Mouse (Mus musculus) macrophage (primary cell): ENCODE results near the gene Dock2. TPM values are rescaled to one million over a fixed set of nuclear protein-coding genes. Genes with fewer than 3 reads are reported as not detected.
"Not testable (repeated sequence)": the region's sequence is repeated elsewhere in the genome, so short reads cannot be mapped to it uniquely, and the experiment has no call there.

ENCODE experiments used
- H3K27ac ChIP-seq: fragments of 350-480 bp; formaldehyde crosslinking; 2 replicates; pipeline ENCODE4 v1.9.0; 2021
- H3K36me3 ChIP-seq: fragments of 350-480 bp; formaldehyde crosslinking; 2 replicates; pipeline ENCODE4 v1.9.0; 2021; ENCODE audit errors: inconsistent target
- H3K4me3 ChIP-seq: fragments of 350-480 bp; formaldehyde crosslinking; 2 replicates; pipeline ENCODE4 v1.9.0; 2021; ENCODE audit errors: inconsistent target
- H3K79me2 ChIP-seq: fragments of 350-480 bp; formaldehyde crosslinking; 2 replicates; pipeline ENCODE4 v1.9.0; 2021; ENCODE audit errors: inconsistent target
- WGBS: methylation state at CpG from one replicate; pipeline ENCODE4 v1.1.7; 2026; ENCODE audit warnings: inconsistent platforms; ENCODE audit not compliant: missing documents; 5-methylcytosine and 5-hydroxymethylcytosine counted together
- polyA plus RNA-seq: library from polyadenylated mRNA; stranded (reverse); fragments of 250-400 nt; gene quantifications from 3 replicates; pipeline ENCODE4 v1.2.4, GENCODE M21; 2018; ENCODE audit warnings: inconsistent platforms
- total RNA-seq, 78 experiments: library from RNA; depleted of rRNA; stranded (reverse); fragments of 250-400 nt; gene quantifications; 1 replicate in 9 of 78; 2 replicates in 24 of 78; 3 replicates in 43 of 78; 4 replicates in 2 of 78; pipeline ENCODE4 v1.2.4; 2018; ENCODE audit warnings: inconsistent platforms in 56 of 78

The Dock2 gene
- total RNA-seq (2018; cell fraction: chromatin; rRNA removed): 1,000 to 10,000 TPM in 25 of 26 experiments, 100 to 1,000 TPM in 1; 626 to 1,628 (median 1,236) TPM
- 100 to 1,000 TPM; 100 to 183 (median 142) TPM for total RNA-seq (2018; cell fraction: cytosol; rRNA removed)
- 100 to 1,000 TPM; 263 to 899 (median 464) TPM for total RNA-seq (2018; cell fraction: nucleus; rRNA removed)
- 98.2 to 157 TPM (median 126 TPM) in 3 replicates for polyA plus RNA-seq

DNA sequence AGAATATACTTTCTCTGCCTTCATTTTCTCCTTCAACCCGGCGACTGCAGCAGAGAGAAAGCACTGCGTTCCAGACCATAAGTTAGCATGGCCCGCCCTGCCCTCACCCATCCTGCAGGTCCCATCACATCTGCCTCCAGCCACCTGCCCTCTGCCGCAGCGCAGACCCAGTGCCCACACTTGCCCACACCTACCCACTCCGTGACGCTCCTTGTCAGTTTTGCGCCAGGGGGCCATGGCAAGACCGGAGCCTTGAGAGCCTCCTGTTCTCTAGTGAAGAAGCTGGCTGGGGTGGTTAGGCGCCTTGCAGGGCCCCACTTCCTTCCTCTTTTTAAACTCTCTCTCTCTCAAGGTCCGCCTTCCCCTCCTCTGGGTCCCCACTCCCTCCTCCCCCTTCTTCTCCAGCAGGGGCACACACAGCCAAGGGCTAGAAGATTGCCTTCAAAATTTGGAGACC, at the start of gene Dock2:
Gene Dock2 (minus strand): TSS at position 306 of the 457 bp plus-strand sequence.
- peak within 1 kb of the TSS; percentile 99 for H3K27ac ChIP-seq
- WGBS: under 1% methylated on average over 11 of the region's 12 CpGs
- no peaks in the 10 kb centered on the region for H3K36me3 ChIP-seq
- peaks cover 50% of the 10 kb centered on the region for H3K79me2 ChIP-seq
- H3K4me3 ChIP-seq: peak within 1 kb of the TSS; percentile 83

DNA sequence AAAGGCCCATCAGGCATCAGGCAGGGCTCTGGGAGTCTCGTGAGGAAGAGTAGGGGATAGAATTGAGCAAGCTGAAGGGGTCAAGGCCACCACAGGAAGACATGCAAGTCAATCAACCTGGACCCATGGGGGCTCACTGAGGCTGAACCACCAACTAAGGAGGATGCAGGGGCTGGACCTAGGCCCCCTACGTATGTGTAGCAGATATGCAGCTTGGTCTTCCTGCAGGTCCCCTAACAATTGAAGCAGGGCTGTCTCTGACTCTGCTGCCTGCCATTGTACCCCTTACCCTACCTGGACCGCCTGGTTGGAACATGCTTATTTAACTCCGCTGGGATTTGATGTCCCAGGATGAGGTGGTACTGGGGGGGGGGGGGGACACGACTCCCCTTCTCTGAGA, 49.0 kb upstream of the Dock2 start:
- Histone ChIP-seq H3K4me3 (peak overlapping the region; percentile 91), H3K36me3 (peaks cover 17% of the 10 kb centered on the region; the same call in 1 of the 2 replicates), H3K27ac (peak overlapping the region; percentile 91), H3K79me2 (peaks cover 65% of the 10 kb centered on the region)
- WGBS: 32% methylated on average over 5 of the region's 5 CpGs

DNA sequence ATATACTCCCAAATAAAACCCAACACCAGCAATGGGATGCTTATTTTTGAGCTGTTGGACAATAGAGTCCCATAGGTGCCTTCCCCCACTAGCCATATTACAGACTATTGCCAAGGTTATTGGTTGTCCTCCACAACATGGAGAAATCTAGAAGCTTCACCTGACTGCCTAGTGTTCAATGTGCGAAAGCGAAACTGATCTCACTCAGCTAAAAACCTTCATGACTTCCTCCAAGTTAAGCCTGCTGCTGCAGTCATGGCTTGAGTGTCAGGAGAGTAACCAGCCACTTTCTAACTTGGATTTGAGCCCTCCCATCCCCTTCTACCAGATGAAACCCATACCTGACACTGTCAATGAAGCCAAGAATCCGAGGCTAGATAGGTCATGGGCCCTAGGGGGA, 44.1 kb upstream of the Dock2 start:
- WGBS: 98% methylated on average over 3 of the region's 3 CpGs

DNA sequence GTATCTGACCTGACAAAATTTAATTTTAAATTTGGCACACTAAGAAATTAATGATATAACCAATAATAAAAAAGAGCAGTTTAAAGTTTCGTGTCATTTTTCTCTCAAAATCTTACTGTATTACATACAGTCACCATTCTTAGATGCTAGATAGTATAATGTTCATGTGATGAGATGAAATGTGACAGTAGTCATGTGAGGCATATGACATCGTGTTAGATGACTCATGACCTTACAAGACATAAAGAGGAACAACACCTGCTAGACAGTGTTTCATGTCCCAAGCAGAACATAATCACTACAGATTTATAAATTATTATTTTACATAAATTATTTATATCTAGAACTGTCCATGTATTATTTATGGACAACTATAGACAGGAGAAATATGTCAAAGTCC, 43.2 kb upstream of the Dock2 start:
- H3K4me3 ChIP-seq: no peak overlapping the region
- peaks cover 77% of the 10 kb centered on the region for H3K79me2 ChIP-seq
- WGBS: 41% methylated on average over 2 of the region's 2 CpGs
- peak overlapping the region; percentile 100 for H3K27ac ChIP-seq
- peaks cover 24% of the 10 kb centered on the region for H3K36me3 ChIP-seq

More for the DNA sequence above, 44.1 kb upstream of the Dock2 start:
- Histone ChIP-seq H3K36me3 (peaks cover 17% of the 10 kb centered on the region; the same call in 1 of the 2 replicates), H3K27ac (peak overlapping the region; percentile 100), H3K79me2 (peaks cover 86% of the 10 kb centered on the region), H3K4me3 (no peak overlapping the region)

DNA sequence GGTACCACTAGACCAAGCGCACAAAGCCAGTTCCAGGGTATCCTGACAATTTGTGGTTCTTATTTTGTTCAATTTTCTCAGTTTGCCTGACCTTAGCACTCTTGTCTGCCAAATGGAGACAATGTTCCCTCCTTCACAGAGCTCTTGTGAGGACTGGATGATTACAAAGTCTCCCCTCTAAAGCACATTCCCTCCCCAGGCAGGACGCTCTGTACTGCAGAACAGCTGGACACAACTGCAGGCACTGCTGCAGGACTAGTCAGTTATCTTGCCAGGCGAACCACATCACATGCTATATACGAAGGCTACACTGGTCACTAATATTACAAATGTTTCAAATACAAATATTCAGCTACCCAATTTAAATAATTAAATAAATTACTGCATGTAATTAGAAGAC, 41.1 kb upstream of the Dock2 start:
- Histone ChIP-seq H3K4me3 (no peak overlapping the region), H3K79me2 (peaks cover 57% of the 10 kb centered on the region), H3K36me3 (peaks cover 33% of the 10 kb centered on the region), H3K27ac (no peak overlapping the region; the same call in 1 of the 2 replicates)
- 96% methylated on average over 4 of the region's 4 CpGs for WGBS

DNA sequence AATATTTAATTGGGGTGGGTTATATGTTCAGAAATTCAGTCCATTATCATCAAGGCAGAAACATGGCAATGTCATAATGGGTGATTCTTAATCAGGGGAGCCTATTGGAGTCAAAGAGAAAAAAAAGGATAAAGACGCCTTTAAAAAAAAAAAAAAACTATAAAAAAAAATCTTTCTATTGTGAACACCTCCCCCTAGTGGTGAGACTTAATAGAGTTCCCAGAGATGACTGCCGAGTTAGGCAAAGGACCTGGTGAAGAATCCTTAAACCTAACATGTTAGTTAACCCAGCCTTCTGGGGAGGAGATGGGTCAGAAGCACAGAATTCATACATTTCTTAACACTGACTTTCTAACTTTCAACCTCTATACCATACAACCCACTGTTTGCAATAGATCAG, 31.1 kb upstream of the Dock2 start:
- peaks cover 76% of the 10 kb centered on the region for H3K36me3 ChIP-seq
- no peak overlapping the region for H3K4me3 ChIP-seq
- peaks cover 20% of the 10 kb centered on the region; the same call in 1 of the 2 replicates for H3K79me2 ChIP-seq
- no peak overlapping the region for H3K27ac ChIP-seq
- 10% methylated on average over 2 of the region's 2 CpGs for WGBS

DNA sequence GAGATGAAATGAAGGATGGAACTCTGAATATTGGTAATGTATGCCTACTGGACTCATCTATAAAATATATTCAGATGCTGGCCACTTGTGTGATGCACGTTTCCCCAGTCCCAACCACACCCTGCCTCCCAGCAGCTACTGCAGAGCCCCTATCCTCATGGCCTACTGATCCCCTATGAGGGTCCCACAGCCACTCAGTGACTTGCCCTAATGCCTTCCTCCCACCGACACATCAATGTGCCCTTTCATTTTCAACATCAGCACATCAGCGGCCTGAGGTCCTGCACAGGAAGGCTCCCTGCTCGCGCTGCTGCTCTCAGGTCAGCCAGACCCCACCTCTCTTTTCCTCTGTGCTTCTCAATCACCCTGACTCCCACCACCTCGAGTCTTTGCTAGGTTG, 30.6 kb upstream of the Dock2 start:
- 89% methylated on average over 6 of the region's 6 CpGs for WGBS
- Histone ChIP-seq H3K36me3 (peaks cover 77% of the 10 kb centered on the region), H3K4me3 (no peak overlapping the region), H3K79me2 (peaks cover 20% of the 10 kb centered on the region; the same call in 1 of the 2 replicates), H3K27ac (no peak overlapping the region)

DNA sequence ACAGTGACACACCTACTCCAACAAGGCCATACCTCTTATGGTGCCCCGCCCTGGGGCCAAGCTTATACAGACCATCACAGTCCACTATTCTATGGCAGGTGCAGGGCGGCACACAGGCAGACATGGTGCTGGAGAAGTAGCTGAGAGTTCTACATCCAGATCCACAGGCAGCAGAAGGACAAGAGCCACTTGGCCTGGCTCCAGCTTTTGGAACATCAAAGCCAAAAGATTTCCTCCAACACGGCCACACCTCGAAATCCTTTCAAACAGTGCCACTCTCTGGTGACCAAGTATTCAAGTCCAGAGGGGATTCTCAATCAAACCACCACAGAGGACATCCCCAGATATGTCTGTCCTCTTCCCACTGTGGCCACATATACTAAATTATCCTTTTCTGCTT, 21.3 kb upstream of the Dock2 start:
- 90% methylated on average over 4 of the region's 4 CpGs for WGBS
- not testable (repeated sequence) for H3K27ac ChIP-seq, H3K79me2 ChIP-seq, H3K4me3 ChIP-seq
- H3K36me3 ChIP-seq: peaks cover 14% of the 10 kb centered on the region

DNA sequence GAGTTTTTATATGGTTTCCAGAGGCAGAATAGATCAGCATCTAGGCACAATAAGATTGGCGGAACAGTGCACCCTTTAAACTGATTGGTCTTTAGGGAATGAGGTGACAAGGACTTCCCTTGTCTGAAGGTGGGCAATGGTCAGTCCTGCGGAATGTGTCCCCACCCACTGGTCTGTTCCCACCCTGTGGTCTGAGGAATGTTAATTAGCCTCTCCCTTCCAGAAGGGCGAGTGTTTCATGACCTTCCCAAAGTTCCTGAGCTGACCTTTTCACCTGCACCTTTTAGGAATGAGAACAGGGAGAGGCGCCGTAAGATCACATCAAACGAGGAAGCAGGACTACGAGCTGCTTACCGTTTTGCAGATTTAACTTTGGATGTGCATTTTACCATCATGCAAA, 14.4 kb upstream of the Dock2 start:
- not testable (repeated sequence) for H3K4me3 ChIP-seq, H3K79me2 ChIP-seq, H3K27ac ChIP-seq, H3K36me3 ChIP-seq
- 92% methylated on average over 8 of the region's 8 CpGs for WGBS

DNA sequence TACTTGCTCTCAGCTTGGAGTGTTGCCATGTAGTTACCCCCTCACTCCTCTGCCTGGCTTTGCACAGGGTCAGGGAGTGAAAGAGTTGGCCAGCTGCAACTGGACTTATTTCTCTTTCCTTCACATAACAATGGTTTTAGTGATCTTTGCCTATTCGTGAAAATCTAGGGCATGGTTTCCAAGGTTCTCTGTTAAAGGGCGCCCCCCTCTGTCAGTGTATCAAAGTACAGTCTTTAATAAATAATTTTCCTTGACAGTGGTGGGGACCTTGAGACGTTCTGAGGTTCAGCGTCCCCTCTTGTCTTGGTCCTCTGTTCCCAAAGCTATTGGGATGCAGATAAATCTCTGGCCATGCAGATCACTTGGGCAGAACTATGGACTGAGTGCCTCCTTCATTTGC, 12.4 kb upstream of the Dock2 start:
- no peaks in the 10 kb centered on the region for H3K36me3 ChIP-seq
- no peak overlapping the region for H3K27ac ChIP-seq
- WGBS: 4% methylated on average over 4 of the region's 4 CpGs
- H3K79me2 ChIP-seq: no peaks in the 10 kb centered on the region
- H3K4me3 ChIP-seq: no peak overlapping the region

DNA sequence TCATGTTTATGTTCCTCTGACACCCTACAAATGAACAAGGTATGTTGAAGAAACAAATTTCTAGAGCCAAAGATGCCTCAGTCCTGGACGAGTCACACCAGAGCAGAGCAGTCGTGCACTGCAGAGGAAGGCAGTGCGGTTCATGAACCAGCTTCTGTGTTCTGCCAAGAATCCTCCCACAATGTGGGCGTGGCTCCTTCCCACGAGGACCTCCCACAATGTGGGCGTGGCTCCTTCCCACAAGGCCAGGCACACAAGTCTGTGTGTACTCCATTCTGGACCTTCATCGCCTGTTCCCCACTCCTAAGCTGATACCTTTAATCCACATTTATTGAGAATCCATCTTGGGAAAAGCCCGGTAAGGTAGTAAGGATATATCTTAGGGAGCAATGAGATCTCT, 8.2 kb upstream of the Dock2 start:
- 71% methylated on average over 8 of the region's 8 CpGs for WGBS
- H3K27ac ChIP-seq: no peak overlapping the region

DNA sequence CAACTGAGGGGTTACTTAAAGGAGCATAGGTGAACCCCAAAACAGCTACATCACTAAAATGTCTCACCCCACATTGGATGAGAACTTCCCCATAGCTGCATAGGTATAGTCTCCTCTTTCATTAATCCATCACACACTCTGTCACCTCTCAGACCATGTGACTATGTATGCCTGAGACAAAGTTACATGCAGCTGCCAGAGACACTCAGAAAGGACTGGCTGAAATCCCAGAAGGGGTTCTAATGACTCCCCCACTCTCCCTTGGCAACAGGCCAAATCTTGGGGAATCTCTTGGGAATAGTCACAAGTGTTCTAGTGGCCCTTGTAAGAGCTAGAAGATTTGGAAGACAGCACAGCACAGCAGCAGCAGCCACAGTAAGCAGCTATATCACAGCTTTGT, 1.2 kb upstream of the Dock2 start:
- Histone ChIP-seq H3K27ac (no peak overlapping the region), H3K4me3 (no peak overlapping the region), H3K79me2 (peaks cover 37% of the 10 kb centered on the region), H3K36me3 (no peaks in the 10 kb centered on the region)

More for the DNA sequence above, 8.2 kb upstream of the Dock2 start:
- no peak overlapping the region for H3K4me3 ChIP-seq
- no peaks in the 10 kb centered on the region for H3K36me3 ChIP-seq
- no peaks in the 10 kb centered on the region for H3K79me2 ChIP-seq

DNA sequence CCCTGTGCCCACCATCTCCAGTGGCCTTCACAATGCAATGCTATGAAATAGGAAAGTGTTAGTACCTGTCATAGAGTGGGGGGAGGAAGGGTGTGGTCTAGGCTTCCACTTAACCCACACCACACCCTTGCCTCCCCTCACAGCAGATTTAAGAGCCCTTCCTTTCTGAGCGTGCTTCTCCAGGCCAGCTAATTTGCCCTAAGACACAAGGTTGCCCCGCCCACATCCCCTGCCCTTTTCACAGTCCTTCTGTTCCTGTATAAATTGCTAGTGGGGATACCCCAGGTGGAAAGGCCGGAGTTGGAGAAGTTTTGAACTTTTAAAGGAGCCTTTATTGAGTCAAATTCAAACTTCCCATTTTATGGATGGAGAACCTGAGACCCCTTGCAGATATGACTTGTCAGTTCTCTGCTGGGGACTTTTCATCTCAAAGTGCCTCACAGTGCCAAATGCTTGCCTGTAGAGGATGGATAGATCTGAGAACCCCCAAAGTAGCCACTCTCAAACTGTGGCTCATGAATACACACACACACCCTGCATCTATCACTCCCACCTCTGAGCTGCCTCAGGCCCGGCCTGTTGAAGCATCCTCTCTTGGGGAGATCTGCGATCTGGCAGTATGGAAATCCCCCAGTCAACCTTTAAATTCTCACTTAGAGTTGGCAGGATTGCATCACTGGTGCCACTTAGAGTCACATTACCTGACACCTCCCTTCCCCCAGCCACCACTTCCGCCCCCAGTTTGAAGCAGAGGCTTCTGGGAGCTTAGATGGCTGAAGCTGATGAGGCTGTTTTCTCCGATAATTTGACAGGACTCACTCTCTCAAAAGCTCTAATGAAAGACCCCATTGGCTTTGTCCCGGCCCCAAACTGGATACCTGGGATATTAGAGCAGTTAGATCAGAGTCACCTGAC, 919 bp downstream of the Dock2 start:
- peak overlapping the region; percentile 99 for H3K27ac ChIP-seq
- H3K4me3 ChIP-seq: peak overlapping the region; percentile 83
- 11% methylated on average over 6 of the region's 8 CpGs for WGBS
- no peaks in the 10 kb centered on the region for H3K36me3 ChIP-seq
- peaks cover 56% of the 10 kb centered on the region for H3K79me2 ChIP-seq

DNA sequence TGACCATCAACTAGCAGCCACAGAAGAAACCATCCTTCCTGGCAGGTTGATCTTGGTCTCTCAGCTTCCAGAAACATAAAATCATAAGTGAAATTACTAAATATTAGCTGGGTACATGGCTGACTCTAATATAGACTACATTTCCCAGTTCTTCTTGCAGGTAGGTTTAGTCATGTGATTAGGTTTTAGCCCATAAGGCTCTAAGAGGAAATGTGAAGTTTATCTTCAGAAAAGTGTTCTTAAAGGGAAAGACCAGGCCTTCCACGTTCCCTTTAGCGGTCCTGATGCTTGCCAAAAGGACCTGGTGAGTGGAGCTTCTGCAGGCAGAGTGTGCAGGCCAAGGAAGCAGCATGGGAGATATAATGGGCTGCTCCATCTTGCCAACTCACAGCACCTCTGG, 2.9 kb downstream of the Dock2 start:
- Histone ChIP-seq H3K79me2 (peaks cover 76% of the 10 kb centered on the region), H3K36me3 (no peaks in the 10 kb centered on the region), H3K4me3 (no peak overlapping the region), H3K27ac (peak overlapping the region; percentile 77)
- 42% methylated on average over 2 of the region's 2 CpGs for WGBS

DNA sequence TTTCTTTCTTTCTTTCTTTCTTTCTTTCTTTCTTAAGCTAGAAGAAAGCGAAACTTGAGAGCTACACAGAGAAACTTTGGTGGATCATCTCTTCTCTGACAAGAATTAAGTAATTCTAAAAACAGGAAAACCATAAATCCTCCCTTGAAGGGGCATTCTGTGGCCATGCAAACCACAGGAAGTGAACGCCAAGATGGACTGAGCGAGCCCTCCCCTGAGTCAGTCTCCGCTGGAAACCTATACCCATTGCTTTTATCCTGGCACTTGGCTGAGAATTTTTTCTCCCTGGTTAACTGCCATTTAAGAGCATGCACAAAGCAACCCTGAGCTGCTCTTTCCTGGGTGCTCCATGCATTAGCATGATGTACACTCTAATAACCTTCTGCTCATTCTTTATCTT, 3.7 kb downstream of the Dock2 start:
- Histone ChIP-seq H3K36me3 (no peaks in the 10 kb centered on the region), H3K79me2 (peaks cover 84% of the 10 kb centered on the region), H3K4me3 (peak overlapping the region; percentile 7; the same call in 1 of the 2 replicates), H3K27ac (peak overlapping the region; percentile 77)
- 2% methylated on average over 4 of the region's 4 CpGs for WGBS
